Mouse (Mus musculus): ENCODE data around the gene Eif2d.

DNA sequence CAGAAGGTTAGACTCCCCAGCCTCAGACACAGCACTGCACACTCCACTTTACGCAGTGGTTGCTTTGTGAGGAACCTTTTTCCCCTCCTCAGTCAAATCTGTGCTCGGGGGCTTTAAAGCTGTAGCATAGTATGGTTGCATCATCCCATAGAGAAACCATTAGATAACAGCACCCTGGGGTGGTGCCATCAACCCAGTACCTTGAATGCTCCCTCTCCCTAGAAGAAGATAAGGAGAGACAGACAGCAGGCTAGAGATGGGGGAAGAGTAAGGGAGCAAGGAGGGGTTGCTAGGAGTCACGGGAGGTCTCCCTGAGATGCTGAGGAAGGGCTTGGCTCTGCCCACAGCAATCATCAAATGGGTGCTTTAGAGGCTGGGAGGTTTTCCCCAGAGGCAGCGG is 48.4 kb downstream of the Eif2d start:
- TF ChIP-seq CTCF (IDR thresholded peaks at IDR 0.05; ENCODE audit: control insufficient read depth, insufficient read depth, insufficient read length) (no peak), MYOG (IDR thresholded peaks at IDR 0.05; ENCODE audit: control insufficient read depth, extremely low read depth, insufficient read length) (no peak), USF1 (IDR thresholded peaks at IDR 0.05; ENCODE audit: low read depth) (no peak), MAX (IDR thresholded peaks at IDR 0.05) (no peak), MYOD1 (IDR thresholded peaks at IDR 0.05; ENCODE audit: control insufficient read depth, insufficient read length, low read depth) (no peak), CEBPB (IDR thresholded peaks at IDR 0.05; ENCODE audit: low read depth) (no peak)

Data from C2C12 (cell line).